Mouse (Mus musculus): ENCODE data around the gene Adm.
"Not testable (repeated sequence)": the region's sequence is repeated elsewhere in the genome, so short reads cannot be mapped to it uniquely, and the experiment has no call there.

The Adm gene

DNA sequence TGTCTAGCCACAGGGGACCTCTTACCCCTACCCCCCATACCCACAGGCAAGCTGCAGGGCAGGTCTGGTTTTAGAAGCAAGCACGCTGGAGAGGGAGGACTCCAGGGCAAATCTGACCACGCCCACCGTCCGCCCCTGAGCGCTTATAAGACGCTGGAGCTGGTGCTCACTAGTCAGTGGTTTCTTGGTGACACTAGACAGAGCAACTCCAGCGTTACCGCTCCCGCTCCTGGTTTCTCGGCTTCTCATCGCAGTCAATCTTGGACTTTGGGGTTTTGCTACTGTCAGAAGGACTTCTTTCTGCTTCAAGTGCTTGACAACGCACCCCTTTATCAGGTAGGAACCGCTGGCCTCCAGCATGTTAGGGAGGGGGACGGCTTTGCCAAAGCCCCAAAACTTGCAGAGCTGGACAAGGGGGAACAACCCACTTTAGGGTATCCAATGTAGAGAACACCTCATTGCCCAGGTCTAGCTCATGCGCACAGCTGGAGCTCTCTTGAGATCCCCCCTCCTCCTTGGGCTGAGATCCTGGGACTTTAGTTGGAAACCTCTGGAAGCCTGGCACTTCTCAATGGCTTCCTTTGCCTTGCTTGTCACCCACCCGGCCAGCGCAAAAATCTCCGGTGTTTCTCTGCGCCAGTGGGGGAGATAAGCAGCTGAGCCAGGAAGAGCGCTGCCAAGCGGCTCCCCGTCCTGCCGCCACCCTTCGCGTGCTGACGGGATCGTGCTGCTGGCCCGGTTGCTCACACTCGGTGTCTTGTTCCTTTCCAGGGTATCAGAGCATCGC lies at the start of gene Adm:
Gene Adm, plus strand, starts transcription at position 176 of the 787 bp plus-strand sequence.
- DNase-seq = peak; percentile 86

DNA sequence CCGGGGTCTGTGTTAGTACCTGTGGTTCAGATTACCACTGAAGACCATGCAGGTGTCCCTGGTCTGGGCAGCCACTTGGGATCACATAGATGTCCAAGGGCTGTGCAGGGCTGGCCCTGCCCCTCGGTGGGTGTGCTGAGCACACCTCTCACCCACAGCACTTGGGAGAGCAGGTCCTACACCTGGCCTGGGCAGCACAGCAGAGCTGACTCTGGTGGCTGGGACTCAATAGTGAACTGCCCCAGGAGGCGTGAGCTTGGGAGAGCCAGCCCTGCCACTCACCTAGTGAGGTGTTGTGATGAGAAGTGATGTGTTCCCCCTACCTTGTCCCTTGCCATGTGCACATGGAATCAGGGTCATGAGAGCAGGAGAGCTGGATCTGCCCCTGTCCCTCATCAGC lies 43.8 kb upstream of the Adm start:
- no peak for DNase-seq

DNA sequence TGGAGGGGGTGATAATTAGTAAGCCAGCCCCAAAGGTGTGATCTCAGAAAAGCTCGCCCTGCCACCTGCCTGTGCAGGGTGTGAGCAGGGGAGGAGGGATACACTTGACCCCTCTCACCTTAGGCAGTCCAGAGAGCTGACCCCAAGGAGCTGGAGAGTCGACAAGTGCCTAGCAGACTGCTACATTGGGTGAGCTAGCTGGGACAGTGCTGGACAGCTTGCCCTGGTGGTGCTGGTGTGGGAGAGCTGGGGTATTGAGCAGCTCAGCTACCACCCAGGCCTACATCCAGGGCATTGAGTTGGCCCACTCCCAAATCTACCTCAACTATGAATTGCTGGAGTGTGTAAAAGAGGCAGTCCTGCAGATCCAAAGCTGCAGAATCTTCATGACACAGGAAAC lies 43.3 kb upstream of the Adm start:
- no peak for DNase-seq

DNA sequence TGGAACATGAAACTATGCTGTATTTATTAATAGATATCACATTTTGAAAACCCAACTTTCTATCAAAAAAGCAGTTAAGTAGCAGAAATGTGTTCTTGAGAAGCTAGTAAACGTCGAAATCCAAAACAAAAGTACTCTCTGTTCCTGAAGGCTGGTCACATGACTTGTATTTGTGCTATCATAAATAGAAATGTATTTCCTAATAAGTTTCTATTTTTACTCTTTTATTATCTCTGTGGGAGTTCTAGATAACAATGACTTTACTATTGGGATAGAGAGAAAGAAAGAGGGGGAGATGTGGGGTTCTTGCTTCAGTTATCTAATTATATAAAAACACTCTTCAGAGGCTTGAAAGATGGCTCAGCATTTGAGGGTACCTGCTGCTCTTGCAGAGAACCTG lies 42.2 kb upstream of the Adm start:
- no peak for DNase-seq

DNA sequence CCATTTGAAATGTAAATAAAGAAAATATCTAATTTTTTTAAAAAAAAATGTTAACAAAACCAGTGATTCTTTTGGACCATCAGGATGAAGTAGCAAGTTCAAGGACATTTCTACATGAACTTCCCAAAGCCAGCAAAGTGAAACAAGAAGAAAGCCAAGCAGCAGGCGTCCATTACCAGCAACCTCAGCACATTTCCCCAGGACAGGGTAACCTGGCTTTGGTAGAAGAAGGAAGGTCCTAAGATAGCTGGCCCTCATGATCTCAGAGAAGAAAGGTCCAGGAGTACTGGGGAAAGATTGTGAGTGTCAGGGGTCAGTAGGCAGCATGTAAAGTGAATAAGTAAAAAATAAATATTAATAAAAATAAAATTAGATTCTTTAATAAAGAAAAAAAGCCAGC lies 39.7 kb upstream of the Adm start:
- DNase-seq = no peak

DNA sequence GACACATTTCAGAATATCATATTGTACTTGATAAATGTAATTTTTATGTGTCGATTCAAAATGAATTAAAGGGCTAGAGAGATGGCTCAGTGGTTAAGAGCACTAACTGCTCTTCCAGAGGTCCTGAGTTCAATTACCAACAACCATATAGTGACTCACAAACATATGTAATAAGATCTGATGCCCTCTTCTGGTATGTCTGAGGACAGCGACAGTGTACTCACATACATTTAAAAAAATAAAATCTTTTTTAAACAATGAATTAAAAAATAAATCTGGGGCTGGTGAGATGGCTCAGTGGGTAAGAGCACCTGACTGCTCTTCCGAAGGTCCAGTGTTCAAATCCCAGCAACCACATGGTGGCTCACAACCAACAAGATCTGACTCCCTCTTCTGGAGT lies 33.5 kb upstream of the Adm start:
- not testable (repeated sequence) for DNase-seq

DNA sequence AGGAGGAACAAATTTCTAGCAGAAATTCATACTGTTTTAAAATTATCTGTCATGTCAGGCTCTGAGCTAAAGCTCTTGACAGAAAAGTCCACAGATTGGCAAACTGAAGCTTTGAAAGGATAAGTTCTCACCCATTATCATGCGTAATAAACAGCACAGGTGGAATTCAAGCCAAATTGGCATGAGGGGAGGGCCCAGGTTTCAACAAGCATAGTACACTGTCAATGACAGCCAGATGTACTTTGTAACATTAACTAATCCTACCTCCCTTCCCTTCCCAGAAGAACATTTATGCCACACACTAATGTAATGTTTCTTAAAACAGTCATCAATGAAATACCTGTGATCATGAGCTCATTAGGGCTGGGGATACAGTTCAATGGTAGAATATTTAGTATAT lies 30.3 kb upstream of the Adm start:
- no peak for DNase-seq

DNA sequence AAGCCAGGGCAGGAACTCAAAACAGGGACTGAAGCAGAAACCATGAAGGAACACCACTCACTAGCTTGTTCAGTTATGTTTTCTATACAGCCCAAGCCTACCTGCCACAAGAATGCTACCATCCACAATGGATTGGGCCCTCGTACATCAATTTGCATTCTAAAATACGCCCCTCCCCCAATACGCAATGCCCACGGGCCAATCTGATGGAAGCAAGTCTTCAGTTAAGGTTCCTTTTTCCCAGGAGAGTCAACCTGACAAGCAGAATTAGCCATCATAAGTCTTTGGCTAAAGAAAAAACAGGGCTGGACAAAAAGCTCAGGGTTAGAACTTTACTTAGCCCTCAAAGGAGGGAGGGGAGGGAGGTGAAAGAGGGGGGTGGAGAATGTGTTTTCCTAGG lies 22.0 kb upstream of the Adm start:
- no peak for DNase-seq

DNA sequence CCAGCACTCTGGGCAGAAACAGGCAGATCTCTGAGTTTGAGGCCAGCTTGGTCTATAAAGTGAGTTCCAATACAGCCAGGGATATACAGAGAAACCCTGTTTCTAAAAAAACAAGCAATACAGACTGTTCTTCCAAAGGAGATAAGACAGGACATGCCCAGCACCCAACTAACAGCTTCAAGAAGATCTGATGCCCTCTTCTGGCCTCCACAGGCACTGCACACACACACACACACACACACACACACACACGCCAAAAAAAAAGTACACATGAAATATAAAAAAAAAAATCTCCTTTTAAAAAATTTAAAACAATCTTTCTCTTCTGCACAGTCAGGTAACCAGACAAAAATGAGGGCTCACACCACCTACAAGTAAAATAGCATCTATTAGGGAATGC lies 20.6 kb upstream of the Adm start:
- DNase-seq = no peak

DNA sequence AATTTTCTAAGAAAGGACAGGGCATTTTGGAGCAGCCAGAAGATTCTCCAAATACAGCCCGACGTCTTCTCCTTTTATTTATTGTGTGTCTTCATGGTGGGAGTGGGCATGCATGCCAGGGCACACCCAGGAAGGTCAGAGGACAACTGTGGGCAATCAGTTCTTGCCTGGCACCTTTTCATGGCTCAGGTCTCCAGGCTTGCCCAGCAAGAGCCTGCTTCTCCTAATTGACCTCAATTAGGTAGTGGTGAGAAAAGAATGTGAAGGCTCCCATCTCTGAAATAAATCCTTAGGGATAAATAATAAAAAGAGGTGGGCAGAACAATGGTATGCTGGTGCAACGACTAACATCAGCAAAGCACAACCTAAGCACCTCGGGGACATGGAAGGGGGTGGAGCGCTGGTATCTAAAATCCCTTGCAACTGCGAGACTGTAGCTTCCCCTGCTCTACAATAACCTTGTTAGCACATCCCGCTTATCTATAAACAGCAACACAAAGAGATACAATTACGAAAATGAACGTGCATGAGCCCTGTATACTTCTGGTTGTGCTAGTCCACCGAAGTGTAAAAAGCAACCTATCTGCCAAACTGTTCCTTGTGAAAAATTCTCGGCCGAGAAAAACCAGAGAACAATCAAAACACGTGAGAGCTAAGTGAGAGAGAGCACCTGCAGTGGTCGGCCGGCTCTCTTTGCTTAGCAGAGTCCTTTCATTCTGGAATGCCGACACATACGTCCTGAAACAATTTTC lies 13.9 kb upstream of the Adm start:
- DNase-seq = no peak

DNA sequence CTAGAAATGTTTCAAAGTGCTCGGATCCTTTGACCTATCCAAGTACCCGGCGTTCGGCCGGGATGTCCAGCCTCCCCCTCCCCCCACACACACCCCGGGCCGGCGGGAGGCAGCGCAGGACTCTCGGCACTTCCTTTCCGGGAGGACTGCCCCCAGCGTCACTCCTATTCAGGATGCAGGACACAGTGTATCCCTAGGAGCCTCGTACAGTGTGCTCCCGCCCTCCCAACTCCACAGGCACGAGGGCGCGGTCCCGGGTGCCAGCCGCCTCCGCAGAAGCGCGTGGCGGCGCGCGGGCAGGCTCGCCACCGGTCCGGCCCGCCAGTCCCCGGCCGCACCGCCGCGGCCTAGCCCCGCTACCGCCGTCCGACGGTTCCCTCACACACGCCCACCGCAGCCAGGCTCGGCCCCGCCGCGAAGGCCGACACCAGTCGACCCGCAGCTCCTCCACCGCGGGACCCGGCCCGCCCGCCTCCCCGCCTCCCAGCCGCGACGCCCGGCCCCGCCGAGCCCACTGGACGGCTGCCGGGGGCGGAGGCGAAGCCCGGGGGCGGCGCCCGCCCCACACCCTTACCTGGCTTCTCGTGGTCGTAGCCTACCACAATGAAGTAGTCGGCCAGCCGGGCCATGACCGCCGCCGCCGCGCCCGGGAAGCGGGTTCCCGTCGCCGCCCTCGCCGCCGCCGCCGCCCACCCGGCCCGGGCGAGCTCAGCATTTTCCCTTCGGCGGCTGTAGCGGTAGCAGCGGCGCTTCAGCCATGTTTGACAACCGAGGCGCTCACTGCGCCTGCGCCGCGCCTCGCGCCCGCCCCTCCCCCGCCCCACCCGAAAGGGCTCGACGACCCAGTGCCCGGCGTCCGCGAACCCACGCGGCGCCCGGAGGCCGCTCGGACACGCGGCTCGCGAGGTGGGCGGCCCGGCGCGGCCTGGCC lies 13.1 kb upstream of the Adm start, which contains the start of gene Sbf2:
Gene Sbf2, minus strand, starts transcription at position 790 of the 931 bp plus-strand sequence.
- peak; percentile 88 for DNase-seq

DNA sequence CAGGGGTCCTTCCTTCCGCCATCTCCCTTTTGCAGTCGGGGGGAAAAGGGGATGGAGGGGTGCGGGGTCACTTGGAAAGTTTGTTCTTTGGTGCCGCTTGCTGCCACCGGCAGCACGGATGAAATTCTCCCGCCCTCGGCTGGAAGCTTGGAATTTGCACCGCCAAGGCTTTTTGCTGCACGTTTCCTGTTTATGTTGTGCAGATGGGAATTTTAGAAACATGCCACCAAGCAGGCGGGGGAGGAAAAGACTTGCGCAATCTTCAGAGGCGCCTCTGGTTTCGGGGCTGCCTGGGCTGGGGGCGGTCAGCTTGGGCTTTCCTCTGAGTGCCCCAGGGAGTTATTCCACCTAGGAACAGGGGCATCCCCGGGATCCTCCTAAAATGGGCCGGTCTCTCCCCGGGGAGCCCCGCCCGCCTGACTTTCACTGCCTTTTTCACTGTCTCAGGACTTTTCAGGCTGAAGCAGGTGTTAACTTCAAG lies 12.3 kb upstream of the Adm start:
- peak; percentile 83 for DNase-seq

DNA sequence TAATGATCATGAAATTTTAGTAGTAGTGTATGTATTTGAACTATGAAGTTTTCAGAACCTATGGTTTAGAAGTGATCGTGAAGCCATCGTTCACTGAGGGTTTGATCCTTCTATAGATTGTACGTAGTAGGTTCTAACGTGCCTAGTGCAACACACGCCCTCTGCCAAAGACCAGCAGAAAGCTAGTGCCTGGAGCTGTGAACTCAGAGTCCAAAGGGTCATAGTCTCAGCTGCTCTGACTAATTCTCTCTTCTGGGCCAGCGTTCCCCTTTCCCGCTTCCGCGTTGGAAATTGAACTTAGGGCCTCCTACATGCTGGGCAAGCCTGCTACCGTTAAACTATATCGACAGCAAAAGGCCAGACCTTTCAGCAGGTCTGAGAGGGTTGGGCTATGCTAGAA lies 11.7 kb upstream of the Adm start:
- DNase-seq = peak; percentile 83

DNA sequence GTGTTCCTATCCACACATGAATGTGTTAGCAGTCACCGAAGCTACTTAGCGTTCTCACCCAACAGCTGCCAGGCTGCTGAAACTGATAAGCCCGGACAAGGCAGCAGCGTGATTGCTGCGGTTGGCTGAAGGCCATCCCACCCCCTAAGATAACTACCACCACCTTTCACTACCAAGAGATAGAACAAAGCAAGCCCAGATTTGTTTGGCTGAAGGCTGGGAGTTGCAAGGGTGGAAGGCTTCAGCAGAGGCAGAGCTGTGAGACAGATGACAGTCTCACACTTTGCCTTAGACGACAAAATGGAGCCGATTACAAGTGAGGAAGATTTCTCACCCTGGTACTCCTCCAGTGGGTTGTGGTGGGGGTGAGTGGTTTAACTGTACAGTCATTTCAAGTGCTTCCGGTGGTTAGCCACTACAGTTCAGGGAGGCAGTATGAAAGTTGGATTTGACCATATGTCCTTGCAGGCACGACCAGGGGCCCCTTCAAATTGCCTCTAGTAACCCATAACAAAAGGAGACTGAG lies 8.3 kb upstream of the Adm start:
- DNase-seq = no peak

DNA sequence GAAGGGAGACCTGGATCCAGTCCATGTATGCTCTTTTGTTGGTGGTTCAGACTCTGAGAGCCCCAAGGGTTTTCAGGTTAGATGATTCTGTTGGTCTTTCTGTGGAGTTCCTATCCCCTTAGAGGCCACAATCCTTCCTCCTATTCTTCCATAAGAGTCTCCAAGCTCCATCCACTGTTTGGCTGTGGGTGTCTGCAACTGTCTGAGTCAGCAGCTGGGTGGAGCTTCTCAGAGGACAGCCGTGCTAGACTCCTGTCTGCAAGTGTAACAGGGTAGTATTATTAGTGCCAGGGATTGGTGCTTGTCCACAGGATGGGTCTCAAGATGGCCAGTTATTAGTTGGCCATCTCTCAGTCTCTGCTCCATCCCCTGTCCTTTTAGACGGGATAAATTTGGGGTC lies 3.4 kb upstream of the Adm start:
- no peak for DNase-seq

DNA sequence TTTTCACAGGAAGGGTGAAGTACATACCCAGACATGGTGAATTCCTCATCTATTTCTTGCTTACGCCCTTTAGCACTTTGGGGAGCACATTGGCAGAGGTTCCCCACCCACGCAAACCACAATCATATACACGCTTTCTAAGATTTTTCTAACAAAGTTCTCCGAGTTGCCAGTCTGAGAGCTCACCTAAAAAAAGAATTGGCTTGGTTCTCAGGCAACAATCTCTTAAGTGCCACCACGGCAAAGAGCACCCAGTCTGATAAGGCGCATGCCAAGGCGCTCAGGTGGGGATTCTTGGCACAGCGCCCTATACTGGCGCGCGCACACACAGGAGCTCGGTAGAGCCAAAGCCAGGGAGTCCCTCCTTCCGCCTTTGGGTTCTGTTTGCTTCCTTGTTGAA lies 2.5 kb upstream of the Adm start:
- DNase-seq = no peak

DNA sequence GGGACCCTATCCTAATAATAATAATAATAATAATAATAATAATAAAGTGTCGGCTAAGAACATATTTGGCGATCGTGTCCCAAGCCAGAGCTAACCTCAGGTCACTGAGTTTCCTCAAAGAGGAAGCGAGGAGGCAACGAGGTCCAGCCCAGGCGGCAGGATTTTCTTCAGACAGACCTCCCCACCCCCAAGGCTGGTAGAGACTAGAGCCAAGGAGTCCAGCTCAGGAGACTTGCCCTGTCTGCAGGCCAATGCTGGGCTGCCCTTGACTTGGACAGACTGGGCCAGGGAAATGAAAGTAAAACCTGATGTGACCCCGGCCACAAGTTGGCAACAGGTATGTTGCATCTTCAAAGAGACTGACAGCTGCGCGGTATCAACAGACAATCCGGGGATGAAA lies 2.0 kb upstream of the Adm start:
- no peak for DNase-seq

DNA sequence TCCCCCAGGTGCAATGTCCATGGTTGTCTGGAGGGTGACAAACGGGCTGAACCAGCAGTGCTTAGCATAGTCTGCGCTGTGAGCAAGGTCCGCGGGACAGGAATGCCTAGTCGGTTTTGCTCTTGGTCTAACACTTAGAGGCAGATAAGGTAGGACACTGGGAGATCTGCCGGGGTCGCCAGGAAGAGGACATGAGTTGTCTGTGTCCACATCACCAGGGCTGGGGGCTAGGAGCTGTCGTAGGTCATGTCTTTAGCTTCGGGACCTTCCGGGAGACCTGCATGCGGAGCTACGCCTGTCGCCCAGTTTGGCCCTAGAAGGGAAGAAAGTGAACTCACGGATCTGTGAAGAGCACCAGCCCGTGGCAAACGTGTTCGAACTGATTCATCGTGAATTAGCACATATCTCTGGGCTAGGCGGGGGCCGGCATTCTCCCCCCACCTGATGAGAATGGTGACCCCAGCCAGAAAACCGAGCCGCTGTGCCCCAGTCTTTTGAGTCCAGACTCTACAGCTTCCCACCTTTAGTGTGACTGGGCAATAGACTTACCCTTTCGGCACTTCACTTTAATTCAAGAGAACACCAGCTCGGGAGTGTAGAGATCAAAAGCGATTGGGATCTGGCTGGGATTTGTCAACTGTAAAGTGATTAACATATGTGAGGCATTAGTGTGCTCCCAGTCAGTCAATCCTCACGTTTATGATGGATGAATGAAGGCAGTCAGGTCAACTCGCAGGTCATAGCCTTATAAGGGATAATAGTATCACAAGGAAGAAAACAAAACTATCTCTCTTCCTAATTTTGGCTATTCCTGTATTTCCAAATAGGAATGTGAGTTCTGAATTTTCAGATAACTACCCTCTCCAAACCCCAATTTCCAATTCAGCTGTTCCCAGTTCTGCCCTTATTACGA lies 1.0 kb upstream of the Adm start:
- peak; percentile 68 for DNase-seq

DNA sequence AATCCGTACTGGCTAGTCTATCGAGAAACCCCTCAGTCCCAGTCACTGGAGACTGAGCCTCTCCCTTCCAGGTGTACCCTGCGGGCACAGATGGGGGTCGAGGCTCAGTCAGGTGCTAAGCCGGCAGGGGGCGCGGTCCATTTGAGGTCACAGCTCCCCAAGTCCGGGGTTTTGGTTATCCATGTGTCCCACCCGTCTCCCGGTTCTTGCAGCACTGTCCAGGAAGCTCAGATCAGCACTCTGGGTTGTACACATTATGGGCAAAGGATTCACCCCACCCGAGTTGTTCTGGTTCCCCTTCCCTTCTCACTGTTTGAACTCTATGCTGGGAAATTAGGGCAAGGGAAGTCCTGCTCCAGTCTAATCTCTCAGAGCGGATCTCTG lies 370 bp upstream of the Adm start:
- peak; percentile 40 for DNase-seq

DNA sequence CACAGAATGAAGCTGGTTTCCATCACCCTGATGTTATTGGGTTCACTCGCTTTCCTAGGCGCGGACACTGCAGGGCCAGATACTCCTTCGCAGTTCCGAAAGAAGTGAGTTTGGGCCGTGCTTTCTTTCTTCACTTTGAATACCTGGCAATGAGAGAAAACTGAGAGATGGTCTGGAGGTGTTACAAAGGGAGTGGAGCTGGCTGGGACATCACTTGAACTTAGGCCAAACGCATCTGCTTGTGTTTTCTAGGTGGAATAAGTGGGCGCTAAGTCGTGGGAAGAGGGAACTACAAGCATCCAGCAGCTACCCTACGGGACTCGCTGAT lies 776 bp downstream of the Adm start:
- no peak for DNase-seq

DNA sequence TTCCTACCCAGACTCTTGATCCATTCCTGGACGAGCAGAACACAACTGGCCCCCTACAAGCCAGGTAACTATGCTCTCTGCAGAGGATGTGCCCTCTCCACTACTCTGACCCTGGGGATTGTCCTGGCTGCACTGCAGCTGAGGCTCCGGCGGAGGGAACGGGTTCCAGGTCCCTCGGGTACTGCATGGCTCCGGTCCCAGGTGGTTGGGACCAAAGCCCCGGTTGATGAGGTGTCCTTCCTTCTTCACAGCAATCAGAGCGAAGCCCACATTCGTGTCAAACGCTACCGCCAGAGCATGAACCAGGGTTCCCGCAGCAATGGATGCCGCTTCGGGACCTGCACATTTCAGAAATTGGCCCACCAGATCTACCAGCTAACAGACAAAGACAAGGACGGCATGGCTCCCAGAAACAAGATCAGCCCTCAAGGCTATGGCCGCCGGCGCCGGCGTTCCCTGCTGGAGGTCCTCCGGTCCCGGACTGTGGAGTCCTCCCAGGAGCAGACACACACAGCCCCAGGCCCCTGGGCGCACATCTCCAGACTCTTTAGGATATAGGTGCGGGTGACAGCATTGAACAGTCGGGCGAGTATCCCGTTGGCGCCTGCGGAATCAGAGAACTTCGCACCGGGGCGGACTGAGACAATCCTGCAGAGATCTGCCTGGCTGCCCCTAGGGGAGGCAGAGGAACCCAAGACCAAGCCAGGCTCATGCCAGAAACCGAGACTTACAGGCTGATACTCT lies 1.3 kb downstream of the Adm start:
- peak; percentile 36 for DNase-seq
